Mouse (Mus musculus): ENCODE results near the gene Tas2r140. TPM values are rescaled to one million over a fixed set of nuclear protein-coding genes. Genes with fewer than 3 reads are reported as not detected.

Tas2r140 gene
- not detected for polyA plus RNA-seq (2017; shearing (Covaris generic))

- ATAC-seq = no peak
These were observed at the start of gene Tas2r140 for GRCm38 (mm10) chr6:133055716-133056115. Gene Tas2r140 (minus strand): TSS chr6:133055816.

DNA sequence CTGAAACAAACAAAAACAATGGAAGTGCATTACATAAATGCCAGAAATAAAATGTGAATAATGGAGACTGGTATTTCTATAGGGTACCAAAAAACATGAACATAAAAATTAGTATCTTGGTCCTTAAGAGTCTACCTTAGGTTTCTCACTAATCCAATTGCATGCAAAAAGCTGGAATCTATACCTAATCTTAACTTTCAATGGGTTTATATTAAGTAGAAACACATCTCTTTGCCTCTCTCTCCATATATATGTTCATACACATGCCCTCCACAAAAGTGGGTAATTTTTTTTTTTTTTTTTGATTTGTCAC is 48.9 kb upstream of the Tas2r140 start, which contains the start of gene Smim10l1:
Gene Smim10l1, plus strand, starts transcription at position 301 of the 313 bp plus-strand sequence.
- no peak for ATAC-seq

GRCm38 (mm10) chr6:133102430-133102829 is 46.8 kb upstream of the Tas2r140 start:
- ATAC-seq = no peak

DNA sequence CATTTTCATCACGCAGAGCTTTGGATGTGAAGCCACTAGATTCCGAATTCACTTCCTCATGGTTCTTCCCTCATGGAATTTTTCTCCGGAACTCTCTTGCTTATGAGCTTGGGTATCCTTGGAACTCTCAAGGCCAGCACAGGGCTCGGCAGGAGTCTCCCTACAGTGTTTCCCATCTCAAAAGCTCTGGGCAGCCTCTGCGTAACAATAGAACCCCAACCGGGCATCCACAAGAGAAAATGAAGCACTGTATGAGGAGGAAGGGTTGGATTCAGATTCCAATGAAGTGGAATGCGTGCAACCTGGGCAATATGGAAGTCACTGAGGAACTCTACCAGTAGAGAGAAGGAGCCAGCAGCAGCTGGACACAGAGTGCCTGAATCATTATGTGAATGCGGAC is 36.6 kb upstream of the Tas2r140 start:
- no peak for ATAC-seq

DNA sequence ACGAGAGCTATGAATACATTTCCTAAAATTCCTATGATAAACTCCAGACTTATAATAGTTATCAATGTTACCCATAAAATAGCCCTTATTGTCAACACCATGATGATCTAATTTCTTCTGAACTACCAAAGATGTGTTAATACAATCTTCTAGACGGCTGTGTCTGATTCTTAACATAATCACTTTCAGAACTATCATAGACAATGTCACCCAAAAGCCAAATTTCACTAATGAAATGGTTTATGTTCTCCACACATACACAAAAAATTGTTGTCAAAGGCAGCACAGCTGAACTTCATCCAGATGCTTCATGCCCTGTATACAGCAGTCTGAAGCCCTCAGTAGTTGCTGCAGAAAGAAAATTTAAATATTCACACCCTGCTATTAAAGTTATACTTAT is 18.6 kb downstream of the Tas2r140 start, which contains the start of gene Tas2r103:
Gene Tas2r103, minus strand, starts transcription at position 101 of the 400 bp plus-strand sequence.
- no peak for ATAC-seq

Other genes with a start within 250 kb of the Tas2r140 start
- gene Tas2r123, start 208.7 kb downstream of the Tas2r140 start, polyA plus RNA-seq (2017; shearing (Covaris generic)) = not detected
- not detected for gene Tas2r116, start 200.4 kb downstream of the Tas2r140 start, polyA plus RNA-seq (2017; shearing (Covaris generic))
- not detected for gene Tas2r110, start 187.8 kb downstream of the Tas2r140 start, polyA plus RNA-seq (2017; shearing (Covaris generic))
- not detected for gene Tas2r113, start 162.8 kb downstream of the Tas2r140 start, polyA plus RNA-seq (2017; shearing (Covaris generic))
- under 1 TPM in 1 of 2 experiments, not detected in 1; 0.58 TPM for gene Tas2r125, start 146.2 kb downstream of the Tas2r140 start, polyA plus RNA-seq (2017; shearing (Covaris generic))
- gene Tas2r129, start 104.7 kb downstream of the Tas2r140 start, polyA plus RNA-seq (2017; shearing (Covaris generic)) = not detected
- not detected for gene Tas2r131, start 97.9 kb downstream of the Tas2r140 start, polyA plus RNA-seq (2017; shearing (Covaris generic))
- not detected for gene Tas2r109, start 74.9 kb downstream of the Tas2r140 start, polyA plus RNA-seq (2017; shearing (Covaris generic))
- not detected for gene Tas2r103, start 18.7 kb downstream of the Tas2r140 start, polyA plus RNA-seq (2017; shearing (Covaris generic))
- 10 to 100 TPM; 13.2 to 17.8 TPM for gene Smim10l1, start 49.1 kb upstream of the Tas2r140 start, polyA plus RNA-seq (2017; shearing (Covaris generic))
- not detected for gene 5530400C23Rik, start 236.4 kb upstream of the Tas2r140 start, polyA plus RNA-seq (2017; shearing (Covaris generic))

Measured in CD4-positive, CD25-positive, alpha-beta regulatory T cell, adult 4 months (primary cell).